Mouse (Mus musculus): ENCODE measurements around the gene Nbas. TPM values are rescaled to one million over a fixed set of nuclear protein-coding genes. Genes with fewer than 3 reads are reported as not detected.

Gene Nbas
- polyA plus RNA-seq (2015; fragmentation: Nextera tagmentation; extraction: Ambion mirVana) = 5.0 and 6.6 TPM in 2 replicates

GRCm38 (mm10) chr12:13268826-13269449 lies at the start of gene Nbas:
Gene Nbas, plus strand, starts transcription at chr12:13269133.

DNA sequence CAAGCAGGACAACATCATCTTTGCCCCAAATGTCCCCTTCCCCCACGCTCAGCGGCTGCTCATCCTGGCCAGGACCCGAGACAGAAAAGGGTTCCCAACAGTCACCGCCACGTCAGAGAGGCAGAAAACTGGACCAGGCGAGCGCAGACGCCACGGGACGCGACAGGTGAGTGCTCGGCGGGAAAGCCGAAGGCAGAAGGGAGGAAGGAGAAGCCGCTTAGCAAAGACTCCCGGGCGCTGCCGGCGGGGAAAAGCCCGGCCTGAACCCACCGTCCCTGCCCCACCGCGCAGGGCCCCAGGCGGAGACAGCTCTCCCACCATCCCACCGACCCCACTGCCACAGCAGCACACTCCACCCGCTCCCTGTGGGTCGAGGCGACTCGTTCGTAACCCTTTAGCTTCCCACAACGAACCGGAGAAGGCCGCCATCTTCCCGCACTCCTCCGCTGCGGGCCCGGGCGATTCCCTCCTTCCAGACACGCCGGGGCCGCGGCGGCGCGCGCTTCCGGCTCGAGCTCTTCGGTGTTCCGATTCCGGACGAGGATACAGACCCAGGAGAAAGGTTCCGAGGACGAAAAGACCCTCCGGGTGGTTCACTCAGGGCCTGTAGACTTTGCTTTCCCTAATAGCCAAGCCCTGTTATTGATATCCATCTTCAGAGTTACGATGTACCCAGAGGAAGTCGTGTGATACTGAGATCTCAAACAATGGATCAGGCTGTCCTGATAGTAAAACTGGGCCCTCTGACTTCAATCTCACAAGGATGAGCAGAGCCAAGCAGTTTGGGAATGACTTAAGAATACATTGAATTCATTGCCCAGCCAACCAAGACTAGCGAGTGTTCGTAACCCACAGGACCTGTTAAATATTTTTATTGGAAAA lies 20.0 kb upstream of the Nbas start, which contains the start of gene Ddx1:
Gene Ddx1 (minus strand): TSS at position 523 of the 882 bp plus-strand sequence.

Other genes starting within 250 kb of the Nbas start
- gene Ddx1, start 19.9 kb upstream of the Nbas start, polyA plus RNA-seq (2015; fragmentation: Nextera tagmentation; extraction: Ambion mirVana) = 62.9 and 64.2 TPM in 2 replicates